Mouse (Mus musculus) neural tube, embryonic 10.5 days (tissue): ENCODE measurements around the gene Grasp.

Experiments
- DNase-seq: peaks from one replicate; pipeline ENCODE4 v3.0.0-alpha.2; 2017; ENCODE audit warnings: low spot score; ENCODE audit errors: extremely low spot score

Grasp gene

DNA sequence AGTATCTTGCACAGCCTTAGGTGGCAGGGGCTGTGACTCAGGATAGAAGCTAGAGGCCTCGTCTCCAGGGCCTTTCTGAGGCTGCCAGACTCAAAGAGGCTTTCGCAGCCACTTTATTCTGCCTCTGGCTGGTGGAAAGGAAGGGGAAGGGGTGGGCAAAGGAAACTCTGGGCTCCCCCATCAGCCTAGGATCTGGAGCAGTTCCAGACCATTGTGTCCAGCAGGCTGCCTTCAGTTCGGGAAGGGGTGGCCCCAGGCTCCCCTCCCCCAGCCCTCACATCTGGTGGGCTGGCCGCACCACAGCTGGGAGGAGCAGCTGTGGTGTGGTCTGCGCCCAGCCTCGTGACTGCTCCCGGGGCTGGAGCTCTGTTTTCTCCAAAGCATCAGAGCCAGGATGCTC is 4.0 kb downstream of the Grasp start:
- DNase-seq: peak; percentile 55

DNA sequence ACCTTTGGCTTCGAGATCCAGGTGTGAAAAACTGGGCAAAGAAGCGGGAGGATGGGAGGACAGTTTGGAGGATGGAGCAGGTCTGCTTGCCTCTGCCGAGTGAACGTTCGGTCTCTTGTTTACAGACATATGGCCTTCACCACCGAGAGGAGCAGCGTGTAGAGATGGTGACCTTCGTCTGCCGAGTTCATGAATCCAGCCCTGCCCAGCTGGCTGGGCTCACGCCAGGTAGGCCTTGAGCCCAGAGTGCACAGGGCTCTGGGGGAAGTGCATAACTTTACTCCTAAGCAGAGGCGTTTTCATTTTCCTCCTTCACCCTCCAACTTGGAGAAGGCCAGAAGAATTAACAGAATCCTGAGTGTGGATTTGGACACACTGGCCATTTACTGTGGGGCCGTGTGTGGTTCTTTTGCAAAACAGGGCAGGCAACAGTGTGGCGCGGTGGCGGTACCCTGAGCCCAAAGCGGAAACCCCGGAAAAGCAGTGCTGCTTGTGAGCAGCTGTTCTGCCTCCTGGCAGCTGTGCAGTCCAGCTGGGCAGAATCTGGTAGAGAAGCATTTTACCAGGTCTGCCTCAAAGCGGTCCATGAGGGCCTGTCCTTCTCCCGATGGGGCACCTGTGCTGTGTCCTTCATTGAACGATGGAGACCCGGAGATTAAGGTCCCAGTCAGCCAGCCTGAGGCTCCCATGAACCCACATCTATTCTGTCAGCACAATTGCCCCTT is 5.0 kb downstream of the Grasp start:
- no peak for DNase-seq

DNA sequence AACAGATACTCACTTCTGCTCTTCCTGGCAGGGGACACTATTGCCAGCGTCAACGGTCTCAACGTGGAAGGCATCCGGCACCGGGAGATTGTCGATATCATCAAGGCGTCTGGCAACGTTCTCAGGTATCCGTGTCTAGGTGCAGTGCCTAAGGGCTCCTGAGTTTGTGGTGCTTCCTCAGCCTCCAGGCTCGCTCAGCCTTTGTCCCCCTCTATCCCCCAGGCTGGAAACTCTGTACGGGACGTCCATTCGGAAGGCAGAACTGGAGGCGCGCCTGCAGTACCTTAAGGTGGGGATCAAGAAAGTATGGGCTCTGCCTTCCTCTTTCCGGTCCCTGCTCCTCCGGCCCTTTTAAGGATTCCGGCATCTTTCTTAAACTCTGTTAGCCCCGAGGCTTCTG is 6.5 kb downstream of the Grasp start:
- no peak for DNase-seq

DNA sequence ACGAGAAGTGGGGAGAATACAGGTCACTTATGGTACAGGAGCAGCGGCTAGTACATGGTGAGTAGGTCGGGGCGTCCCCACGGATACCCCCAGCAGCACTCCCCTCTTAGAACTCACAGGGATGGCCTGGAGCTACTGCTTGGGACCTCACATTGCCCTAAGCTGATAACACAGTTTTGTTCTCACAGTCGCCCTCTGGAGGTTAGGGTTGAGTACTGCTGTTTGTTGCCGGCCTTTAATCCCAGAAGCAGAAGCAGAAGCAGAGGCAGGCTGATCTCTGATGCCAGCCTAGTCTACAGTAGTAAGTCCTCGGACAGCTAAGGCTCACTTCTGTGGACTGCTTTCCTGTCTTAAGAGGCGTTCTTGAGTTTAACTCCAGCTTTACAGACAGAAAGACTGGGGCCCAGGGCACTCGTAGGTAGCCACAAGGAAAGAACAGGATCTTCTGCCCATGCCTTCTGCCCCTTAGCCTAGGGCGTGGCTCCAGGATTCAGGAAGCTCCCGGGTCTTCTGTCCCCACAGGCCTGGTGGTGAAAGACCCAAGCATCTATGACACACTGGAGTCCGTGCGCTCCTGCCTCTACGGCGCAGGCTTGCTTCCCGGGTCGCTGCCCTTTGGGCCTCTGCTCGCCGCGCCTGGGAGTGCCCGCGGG is 7.1 kb downstream of the Grasp start:
- no peak for DNase-seq

DNA sequence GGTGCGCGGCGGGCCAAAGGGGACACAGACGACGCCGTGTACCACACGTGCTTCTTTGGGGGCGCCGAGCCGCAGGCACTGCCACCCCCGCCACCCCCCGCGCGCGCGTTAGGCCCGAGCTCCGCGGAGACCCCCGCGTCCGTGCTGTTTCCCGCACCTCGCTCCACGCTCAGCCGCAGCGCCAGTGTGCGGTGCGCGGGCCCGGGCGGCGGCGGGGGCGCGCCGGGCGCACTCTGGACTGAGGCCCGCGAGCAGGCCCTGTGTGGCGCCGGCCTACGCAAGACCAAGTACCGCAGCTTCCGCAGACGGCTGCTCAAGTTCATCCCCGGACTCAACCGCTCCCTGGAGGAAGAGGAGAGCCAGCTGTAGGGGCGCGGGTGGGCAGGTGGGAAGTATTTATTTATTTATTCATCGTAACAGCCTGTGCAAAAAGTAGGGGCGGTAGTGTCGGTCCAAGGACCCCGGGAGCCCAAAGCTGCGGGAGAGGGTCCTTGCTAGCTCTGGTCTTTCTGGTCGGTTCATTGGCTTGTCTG is 7.7 kb downstream of the Grasp start:
- no peak for DNase-seq

DNA sequence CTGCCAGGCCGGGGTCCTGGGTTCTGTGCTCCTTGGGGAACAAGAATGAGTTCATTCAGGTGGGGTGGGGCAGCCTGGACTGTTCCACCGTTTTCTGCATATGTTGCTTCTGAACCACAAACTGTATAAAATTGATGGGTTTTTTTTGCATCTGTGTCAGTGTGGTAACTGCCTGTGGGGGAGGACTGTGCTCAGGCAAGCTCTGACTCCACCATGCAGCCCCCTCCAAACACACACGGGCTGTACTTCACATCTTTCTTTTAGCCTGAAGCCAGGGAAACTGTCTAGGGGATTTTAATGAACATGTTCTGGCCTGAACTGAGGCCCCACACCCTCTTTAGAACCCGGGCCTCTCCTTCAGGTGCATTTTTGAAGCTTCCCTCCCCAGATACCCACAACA is 8.6 kb downstream of the Grasp start:
- DNase-seq: no peak

DNA sequence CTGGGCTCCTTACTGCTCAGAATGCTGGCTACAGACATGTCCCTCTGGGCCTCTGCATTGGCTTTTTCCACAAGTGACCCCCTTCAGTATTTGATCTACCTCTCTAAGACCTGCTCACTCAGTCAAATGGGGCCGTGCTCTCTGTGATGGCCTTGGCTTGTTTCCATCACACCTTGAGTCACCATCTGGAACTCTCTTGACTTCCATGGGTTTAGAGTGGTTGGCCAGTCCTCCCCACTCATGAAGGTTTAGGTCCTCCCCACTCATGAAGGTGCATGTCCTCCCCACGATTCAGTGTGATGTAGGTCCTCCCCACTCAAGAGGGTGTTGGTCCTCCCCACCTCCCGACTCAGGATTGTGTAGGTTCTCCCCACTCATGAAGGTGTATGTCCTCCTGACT is 9.2 kb downstream of the Grasp start:
- no peak for DNase-seq

DNA sequence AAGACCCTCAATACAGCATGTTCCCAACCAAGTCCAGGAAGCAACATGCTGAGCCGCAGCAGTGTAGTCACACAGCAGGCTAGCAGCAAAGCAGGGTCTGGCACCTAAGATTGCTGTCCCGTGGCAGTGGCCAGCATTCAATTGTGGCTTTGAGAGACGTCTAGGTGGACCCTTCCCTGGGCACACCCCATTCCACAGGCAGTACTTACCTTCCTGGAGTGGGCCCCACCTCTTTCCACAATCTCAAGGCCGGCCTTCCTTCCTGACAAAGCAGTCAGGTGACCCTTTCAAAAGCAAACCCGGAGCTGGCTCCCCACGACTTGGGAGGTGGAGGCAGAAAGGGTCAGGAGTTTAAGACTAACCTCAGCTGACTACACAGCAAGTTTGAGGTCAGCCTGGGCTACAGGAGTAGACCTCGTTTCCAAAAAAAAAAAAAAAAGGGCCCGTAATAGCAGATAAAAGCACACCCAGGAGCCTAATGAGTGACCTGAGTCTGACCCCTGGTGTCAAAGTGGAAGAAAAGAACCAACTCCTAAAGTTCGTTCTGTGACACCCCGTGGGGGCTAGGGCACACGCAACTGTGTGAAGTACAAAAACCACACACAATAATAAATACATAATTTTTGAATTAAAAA is 9.8 kb downstream of the Grasp start:
- no peak for DNase-seq

DNA sequence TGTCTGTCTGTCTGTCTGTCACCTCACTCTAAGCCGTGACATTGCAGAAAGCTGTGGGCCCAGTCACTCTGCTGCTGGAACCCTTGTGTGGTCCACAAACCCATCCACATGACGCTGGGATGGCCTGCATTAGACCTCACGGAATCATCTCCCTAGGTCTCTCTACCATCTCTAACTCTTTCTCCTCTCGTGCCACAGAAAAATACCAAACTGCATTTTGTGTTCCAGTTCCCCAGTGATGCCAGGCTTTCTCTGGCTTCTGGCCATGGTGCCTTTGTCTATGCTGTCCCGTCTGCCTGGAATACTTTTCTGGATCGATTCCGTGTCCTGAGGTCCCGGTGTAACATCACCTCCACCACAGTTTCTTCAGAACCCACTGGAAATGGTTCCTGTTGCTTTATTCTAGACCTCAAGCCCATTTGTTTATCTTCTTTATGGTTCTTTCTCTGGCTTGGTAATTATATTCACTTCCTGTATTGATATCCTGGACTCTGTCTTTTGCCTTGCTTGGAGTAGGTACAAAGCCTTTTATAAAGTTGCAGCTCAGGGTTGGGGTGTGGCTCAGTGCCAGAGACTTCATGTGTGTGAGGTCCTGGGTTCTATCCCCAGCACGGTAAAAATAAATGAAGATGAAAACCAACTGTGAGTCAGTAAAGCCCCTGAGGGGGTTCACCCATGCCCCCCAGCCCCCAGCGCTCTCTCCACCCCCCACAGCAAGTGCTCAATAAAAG is 10.8 kb downstream of the Grasp start:
- no peak for DNase-seq

DNA sequence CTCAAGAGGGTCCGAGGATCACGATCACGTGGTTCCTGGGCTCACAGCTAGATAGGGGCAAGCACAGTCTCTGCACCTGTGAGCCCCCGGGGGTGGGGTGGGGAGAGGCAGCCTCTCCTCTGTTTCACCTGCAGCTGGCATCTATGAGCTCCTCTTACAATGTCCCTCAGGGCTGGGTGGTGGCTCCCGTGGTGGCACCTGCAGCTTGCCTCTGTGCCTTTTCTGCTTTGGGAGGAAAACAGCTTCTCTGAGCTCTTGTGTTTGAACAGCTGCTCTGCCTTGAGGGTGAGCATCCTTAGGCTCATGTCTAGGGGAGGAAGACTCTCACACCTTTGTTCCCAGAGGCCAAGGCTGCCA is 11.3 kb downstream of the Grasp start:
- DNase-seq: no peak

DNA sequence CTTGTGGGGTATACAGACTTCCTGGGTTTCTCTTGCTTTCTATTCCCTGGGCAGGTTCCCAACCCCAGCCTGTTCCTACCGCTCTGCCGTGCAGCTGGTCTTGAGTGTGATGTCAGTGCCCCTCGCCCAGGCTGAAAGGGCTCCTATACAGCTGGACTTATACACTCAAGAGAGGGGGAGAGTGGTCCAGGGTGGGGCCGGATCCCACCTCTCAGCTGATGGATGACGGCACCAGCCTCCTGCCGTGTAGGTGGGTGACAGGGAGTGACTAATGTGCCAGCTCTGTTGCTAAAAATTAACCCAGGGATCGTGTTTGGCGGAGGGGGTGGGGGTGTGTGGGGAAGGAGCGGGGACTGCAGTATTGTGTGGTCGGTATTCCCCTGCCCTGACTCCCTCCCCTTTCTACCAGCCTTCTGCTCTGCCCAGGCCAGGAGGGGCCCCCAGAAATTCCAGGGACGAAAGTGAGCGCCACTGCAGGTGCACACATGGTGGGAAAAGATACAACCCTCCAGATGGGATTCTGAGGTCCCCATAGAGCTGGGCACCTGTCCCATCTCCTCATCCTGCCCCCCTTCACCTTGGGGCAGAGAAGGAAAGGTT is 11.8 kb downstream of the Grasp start:
- DNase-seq: no peak

DNA sequence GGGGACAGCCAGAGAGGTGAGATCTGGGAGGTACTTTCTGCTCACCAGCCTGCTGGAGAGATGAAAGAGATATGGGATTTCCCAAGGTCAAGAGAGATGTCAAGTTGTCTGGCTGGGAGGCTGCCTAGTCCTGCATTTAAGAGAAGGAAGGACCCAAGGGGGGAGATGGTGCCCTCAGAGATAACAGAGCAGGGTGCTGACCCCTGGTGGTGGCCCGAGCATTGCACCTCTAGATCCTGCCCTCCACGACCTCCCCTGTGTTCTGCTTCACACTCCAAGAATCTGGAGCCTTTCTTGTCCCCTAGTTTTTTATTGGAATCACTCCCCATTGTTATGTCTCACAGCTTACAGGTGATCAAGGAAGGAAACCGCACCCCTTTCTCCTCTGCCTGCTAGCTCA is 12.9 kb downstream of the Grasp start:
- no peak for DNase-seq

DNA sequence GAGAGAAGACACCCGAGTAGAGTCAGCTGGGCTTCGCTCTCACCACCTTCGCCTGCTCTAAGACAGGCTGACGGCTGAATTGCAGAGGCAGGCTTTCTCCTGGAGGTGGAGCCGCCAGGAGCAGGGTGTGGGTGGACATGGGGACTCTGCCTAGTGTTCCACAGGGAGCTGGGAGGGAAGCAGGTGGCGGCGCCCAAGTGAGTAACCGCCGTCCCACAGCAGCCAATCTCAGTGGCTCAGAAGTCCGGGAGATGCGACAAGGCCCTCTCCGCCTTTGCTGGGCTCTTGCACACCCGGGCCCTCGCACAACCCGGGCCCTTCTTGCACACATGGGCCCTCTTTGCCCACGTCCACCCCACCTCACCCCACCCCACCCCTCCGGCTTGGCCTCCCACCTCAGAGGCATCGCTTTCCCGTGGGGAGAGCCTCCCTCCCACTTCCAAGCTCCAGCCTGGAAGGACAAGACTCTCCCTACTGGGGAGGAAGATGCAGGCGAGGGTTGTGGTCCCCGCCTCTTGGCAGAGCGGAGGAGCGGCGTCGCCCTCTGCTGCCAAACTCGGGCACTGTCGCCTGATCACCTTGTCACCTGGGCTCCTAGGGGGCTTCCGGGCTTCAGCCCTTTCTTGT is 15.0 kb downstream of the Grasp start:
- peak; percentile 70 for DNase-seq

DNA sequence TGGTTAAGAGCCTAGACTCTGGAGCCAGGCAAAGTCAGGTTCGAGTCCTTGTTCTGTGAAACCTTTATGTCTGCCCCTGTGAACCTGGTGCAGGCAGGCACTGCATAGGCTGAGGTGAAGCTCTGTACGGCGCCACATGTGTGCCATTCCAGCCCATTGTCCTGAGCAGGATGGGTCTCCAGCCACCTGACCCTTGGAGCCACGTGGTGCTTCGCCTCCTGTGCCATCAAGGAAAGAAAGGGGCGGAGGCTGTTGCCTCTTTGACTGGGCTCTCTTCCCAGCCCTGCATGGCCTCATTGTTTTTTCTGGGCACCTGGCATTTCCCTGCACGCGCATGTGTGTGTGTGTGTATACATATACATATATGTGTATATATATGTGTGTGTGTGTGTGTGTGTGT is 15.8 kb downstream of the Grasp start:
- no peak for DNase-seq

DNA sequence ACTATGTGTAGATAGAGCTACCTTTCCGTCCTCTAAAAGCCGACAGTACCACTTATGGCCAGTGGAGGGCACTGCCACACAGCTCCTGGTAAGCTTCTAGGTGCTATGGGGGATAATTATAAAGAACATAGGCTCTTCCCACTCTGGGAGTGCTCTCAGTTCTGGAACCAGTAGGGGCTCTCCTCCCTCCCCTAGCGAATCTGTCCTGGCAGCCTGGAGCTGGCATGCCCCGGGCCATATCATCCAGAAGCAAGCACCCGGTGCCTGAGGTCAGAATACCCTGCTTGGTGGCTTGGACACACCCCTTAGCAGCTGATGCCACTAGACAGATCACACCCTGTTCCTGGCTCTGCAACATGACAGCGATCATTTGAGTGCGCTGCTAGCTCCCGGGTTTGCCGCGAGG is 16.8 kb downstream of the Grasp start:
- DNase-seq: peak; percentile 82

DNA sequence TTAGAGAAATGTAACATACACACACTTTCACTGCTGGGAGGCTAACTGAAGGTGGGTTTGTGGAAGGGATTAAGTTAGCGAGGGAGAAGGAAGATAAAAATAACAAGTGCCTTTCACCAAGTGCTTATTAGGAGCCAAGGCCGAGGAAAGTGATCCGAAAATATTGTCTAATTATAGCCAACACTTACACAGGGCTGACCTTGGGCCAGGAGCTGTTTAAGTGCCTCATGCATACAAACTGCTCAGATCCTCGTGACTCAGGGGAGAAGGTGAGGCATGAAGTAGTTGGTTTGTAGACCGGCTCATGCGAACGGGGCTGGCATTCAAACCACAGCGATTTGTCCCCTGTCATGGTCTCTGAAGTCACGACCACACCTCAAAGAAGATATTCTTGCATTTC is 17.2 kb downstream of the Grasp start:
- no peak for DNase-seq

DNA sequence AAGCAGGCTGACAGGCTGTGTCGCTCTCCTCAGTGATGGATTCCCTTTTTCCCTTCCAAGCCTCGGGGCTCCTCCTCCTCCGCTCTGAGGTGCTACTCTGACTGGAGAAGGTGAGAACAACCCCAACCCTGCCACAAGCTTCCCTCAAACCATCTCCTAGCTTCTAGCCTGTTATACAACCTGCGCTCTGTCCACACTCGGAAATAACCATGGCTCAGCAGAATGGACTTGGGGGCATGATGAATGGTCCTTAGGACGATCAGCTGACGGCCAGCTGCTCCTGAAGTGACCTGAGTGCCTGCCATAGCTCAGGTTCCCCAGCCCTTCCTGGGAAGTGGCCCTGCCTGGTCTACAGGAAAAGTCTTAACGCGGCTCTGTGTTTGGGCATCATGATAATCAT is 17.9 kb downstream of the Grasp start:
- DNase-seq: no peak

DNA sequence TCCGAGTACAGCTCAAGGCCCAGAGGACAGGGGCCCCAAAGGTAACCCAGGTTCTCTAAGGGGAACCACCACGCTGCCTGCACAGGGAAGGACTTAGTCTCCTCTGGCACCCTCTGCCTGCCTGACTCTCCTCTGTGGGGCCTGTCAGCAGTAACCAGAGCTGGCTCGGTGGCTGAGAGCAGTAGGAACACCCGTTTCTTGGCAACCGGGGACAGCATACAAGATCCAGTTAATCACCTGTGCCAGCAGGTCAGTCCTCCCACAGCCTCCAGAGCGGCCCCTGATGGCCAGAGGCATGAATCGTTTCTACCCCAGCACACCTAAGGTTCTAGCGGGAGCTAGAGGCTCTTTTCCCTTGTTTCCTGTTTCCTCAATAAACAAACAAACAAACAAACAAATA is 18.7 kb downstream of the Grasp start:
- no peak for DNase-seq

DNA sequence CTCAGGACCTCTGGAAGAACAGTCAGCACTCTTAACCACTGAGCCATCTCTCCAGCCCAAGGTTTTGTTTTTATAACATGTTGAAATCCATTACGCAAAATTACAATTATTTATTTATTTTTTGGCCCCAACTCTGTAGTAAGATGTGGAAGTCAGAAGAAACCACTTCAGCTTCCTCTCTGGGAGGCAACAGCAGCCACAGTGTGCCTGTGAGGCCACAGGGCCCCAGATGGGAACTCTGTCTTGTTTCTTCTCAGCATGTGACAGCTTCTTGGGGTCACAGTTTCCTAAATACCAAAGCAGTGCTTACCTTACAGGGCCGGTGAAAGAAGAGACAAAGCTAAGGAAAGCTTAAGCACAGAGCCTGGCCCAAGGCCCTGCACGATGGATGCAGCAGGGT is 20.0 kb downstream of the Grasp start:
- DNase-seq: no peak

DNA sequence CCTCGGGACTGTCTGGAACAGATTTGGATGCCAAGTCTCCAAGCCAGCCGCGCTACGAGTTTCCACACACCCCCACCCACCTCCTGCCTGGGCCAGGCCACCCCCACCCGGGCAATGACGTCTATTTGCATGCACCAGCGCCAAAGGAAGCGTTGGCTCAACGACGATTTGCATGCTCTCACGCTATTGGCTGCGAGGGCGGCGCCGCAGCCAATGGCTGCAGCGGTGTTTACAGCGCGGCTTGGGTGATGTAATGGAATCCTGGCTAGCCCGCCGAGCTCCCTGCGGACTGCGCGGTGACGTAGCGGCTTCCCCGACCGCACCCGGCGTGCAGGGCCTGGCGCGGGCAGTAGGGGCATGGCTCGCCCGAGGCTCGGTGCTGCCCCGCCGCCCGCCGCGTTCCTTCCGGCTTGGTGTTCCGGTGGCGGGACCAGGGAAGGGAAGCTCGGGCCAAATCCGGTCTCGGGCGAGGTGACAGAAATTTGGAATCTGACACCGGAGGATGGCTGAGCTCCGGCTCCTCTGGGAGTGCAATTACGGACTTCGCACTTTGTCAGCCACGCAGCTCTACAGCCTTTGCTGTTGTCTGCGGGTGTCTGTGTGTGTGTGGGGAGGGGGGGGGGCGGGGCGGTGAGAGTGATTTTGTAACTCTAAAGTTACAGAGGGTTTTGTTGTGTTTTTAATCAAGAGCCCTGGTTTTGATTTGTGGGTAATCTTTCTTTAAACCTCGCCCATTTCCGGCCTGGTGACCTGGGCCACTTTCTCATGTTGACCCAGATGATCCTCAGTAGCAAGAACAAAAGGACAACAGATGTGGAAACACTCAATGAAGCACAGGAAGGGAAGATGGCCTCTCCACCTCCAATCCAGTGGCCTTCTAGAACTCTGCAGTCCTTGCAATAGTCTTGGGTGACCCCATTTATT is 22.5 kb downstream of the Grasp start:
- peak; percentile 91 for DNase-seq
